Comparison of ENCODE assay signal across 8 mouse cellular contexts in the genomic region with DNA sequence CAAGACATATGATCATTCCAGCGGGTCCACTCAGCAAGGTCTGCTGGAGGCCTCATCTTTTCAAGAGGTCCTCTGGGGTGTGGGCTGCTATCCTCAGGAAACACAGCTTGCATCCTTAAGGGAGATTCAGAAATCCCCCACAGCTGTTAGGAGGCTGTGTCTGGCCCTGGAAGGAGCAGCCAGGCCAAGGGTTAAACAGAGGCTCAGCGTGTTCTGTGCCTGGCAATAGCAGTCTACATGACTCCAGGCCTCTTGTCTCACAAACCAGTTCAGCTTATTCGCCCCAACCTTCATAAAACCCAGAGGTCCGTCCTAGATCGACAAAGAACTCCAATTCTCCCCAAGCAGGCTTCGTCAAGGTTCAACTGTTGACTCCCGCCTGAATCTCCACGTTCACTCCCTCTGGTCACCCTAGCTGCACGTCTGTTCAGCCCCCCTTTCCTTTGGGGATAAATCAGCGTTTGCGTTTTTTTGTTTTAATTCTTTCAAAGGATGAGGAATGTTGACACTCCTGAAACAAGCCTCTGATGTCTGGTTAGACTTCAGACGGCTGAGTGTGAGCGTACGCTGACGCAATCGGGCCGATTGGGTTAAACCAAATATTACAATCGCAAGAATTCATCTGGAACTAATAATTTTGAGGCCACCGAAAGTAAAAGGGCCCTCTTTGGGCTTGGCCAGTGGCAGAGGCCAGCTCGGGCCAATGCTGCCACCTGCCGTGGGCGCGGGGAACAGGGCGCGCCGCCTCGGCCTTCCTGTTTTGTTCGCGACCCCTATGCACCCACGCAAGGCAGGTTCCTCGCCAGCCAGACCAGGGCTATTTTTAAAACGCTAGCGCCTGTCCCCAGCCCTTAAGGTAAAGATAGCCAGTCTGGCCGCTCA.
A peak's percentile ranks its signal among the peaks of the same experiment; 100 is the strongest.
DNase-seq lines count a peak whose midpoint lies in the region; ATAC-seq and TF ChIP-seq lines count a peak whose summit lies in the region.

No protein-coding gene starts in this region.

- peak; percentile 63 for ATAC-seq in forebrain, postnatal 0 days
- ATAC-seq in neural tube, embryonic 13.5 days (ENCODE audit: low read depth), result peak; percentile 84

- H3K9me3 ChIP-seq in forebrain, postnatal 0 days (ENCODE audit: low read length), result no peaks in the 10 kb centered on the region
- H3K9me3 ChIP-seq in neural tube, embryonic 13.5 days, result no peaks in the 10 kb centered on the region

- intact Hi-C loops in heart, postnatal 36 days (cut with DNase I), result loop anchor here (1.0 to 5.0 kb wide), 3 partner anchors 60 to 623 kb away; no protein-coding TSS in a partner anchor

- peak; percentile 78 for DNase-seq in CD4-positive, CD25-positive, alpha-beta regulatory T cell, adult 2 months (ENCODE audit: low read depth, low spot score)
- peak; percentile 50 for DNase-seq in cerebellum, adult 11-12 months
- DNase-seq in forebrain, postnatal 0 days, result peak; percentile 89
- DNase-seq in heart, postnatal 36 days, result peak; percentile 93 to 94
- DNase-seq in layer of hippocampus, adult 18-20 months (ENCODE audit: low spot score in 2 of 2), result peak; percentile 67 to 89
- DNase-seq in lung, adult 18-20 months, result peak; percentile 83 to 85
- DNase-seq in telencephalon, adult 2 months (ENCODE audit: low read depth, low spot score), result peak; percentile 64

- no peaks in the 10 kb centered on the region for H3K27me3 ChIP-seq in forebrain, postnatal 0 days (ENCODE audit: insufficient read depth, low read length)
- no peaks in the 10 kb centered on the region for H3K27me3 ChIP-seq in neural tube, embryonic 13.5 days

- H3K9ac ChIP-seq in forebrain, postnatal 0 days, result peak overlapping the region; percentile 79
- peak overlapping the region; percentile 80 for H3K9ac ChIP-seq in neural tube, embryonic 13.5 days

- H3K4me2 ChIP-seq in forebrain, postnatal 0 days (ENCODE audit: low read depth), result peak overlapping the region; percentile 83
- peak overlapping the region; percentile 68 for H3K4me2 ChIP-seq in neural tube, embryonic 13.5 days

- H3K27ac ChIP-seq in forebrain, postnatal 0 days (ENCODE audit: low read depth, low read length), result peak overlapping the region; percentile 99
- H3K27ac ChIP-seq in neural tube, embryonic 13.5 days (replicated peaks), result peak overlapping the region; percentile 98

- H3K36me3 ChIP-seq in forebrain, postnatal 0 days (ENCODE audit: insufficient read depth), result no peaks in the 10 kb centered on the region
- no peaks in the 10 kb centered on the region for H3K36me3 ChIP-seq in neural tube, embryonic 13.5 days

- H3K4me1 ChIP-seq in forebrain, postnatal 0 days (ENCODE audit: insufficient read depth), result peaks cover 37% of the 10 kb centered on the region
- peaks cover 50% of the 10 kb centered on the region for H3K4me1 ChIP-seq in neural tube, embryonic 13.5 days (replicated peaks)

- H3K4me3 ChIP-seq in forebrain, postnatal 0 days (ENCODE audit: low read depth, low read length), result peak overlapping the region; percentile 43
- H3K4me3 ChIP-seq in neural tube, embryonic 13.5 days, result peak overlapping the region; percentile 44

- peak; percentile 83 for TF ChIP-seq CTCF in forebrain, postnatal 0 days (IDR thresholded peaks at IDR 0.05; ENCODE audit: low read depth)

- WGBS in forebrain, postnatal 0 days, result 5% methylated on average over 34 of the region's 34 CpGs
- 4% methylated on average over 34 of the region's 34 CpGs for WGBS in neural tube, embryonic 13.5 days

Comparison
In these comparisons a context has a peak if more than half of its experiments do, and no peak if none do; other contexts are left out.
1. Peak in every context shown above with its lines: DNase-seq, ATAC-seq, H3K4me3 ChIP-seq and H3K27ac ChIP-seq.